Mouse (Mus musculus) left cerebral cortex, postnatal 4 days (tissue): ENCODE measurements around the gene Rasgef1a. TPM values are rescaled to one million over a fixed set of nuclear protein-coding genes. Genes with fewer than 3 reads are reported as not detected.

Source experiments
- DNase-seq: peaks from one replicate; pipeline ENCODE4 v3.0.0-alpha.2; 2022
- intact Hi-C: fragments of 180-260 bp; cut with DNase I; formaldehyde crosslinking; loops from one replicate; pipeline ENCODE4 v1.15.1; 2025
- total RNA-seq, 2 experiments: library from RNA; stranded (reverse); gene quantifications; 2 replicates each; pipeline ENCODE4 v1.2.3; 2021

Gene Rasgef1a
- total RNA-seq, 2 experiments from 2014 or later = 31.7 to 35.2 TPM

- intact Hi-C loops = no loop called here
- peak; percentile 38 for DNase-seq
These were observed 59.2 kb downstream of the Rasgef1a start for GRCm38 (mm10) chr6:118070321-118071012.

GRCm38 (mm10) chr6:118071013-118071350 lies 59.7 kb downstream of the Rasgef1a start:
- DNase-seq = no peak
- intact Hi-C loops = no loop called here

- intact Hi-C loops = no loop called here
These were observed 60.2 kb downstream of the Rasgef1a start for GRCm38 (mm10) chr6:118071416-118071815.

GRCm38 (mm10) chr6:118072176-118072575 lies 60.9 kb downstream of the Rasgef1a start:
- intact Hi-C loops = no loop called here
- peak; percentile 83 for DNase-seq

More at GRCm38 (mm10) chr6:118071416-118071815, 60.2 kb downstream of the Rasgef1a start:
- DNase-seq = peak; percentile 63

GRCm38 (mm10) chr6:118074151-118074550 lies 62.9 kb downstream of the Rasgef1a start:
- intact Hi-C loops = no loop called here
- no peak for DNase-seq

GRCm38 (mm10) chr6:118076256-118076655 lies 65.0 kb downstream of the Rasgef1a start:
- intact Hi-C loops = no loop called here
- DNase-seq = peak; percentile 55

- no peak for DNase-seq
- intact Hi-C loops = no loop called here
These were observed 65.5 kb downstream of the Rasgef1a start for GRCm38 (mm10) chr6:118076748-118077147.

- DNase-seq = no peak
- intact Hi-C loops = no loop called here
These were observed 66.2 kb downstream of the Rasgef1a start for GRCm38 (mm10) chr6:118077421-118077820.

- no peak for DNase-seq
- intact Hi-C loops = no loop called here
These were observed 67.5 kb downstream of the Rasgef1a start for GRCm38 (mm10) chr6:118078751-118079150.

- intact Hi-C loops = no loop called here
- no peak for DNase-seq
These were observed 68.1 kb downstream of the Rasgef1a start for GRCm38 (mm10) chr6:118079292-118079691.

- intact Hi-C loops = no loop called here
- no peak for DNase-seq
These were observed 68.7 kb downstream of the Rasgef1a start for GRCm38 (mm10) chr6:118079762-118080465.

- no peak for DNase-seq
- intact Hi-C loops = no loop called here
These were observed 69.5 kb downstream of the Rasgef1a start for GRCm38 (mm10) chr6:118080711-118081110.

- intact Hi-C loops = no loop called here
- DNase-seq = no peak
These were observed 71.1 kb downstream of the Rasgef1a start for GRCm38 (mm10) chr6:118082384-118082783.

GRCm38 (mm10) chr6:118083608-118084007 lies 72.4 kb downstream of the Rasgef1a start:
- DNase-seq = no peak
- intact Hi-C loops = no loop called here

GRCm38 (mm10) chr6:118084596-118084995 lies 73.4 kb downstream of the Rasgef1a start:
- intact Hi-C loops = no loop called here
- no peak for DNase-seq

- intact Hi-C loops = no loop called here
- no peak for DNase-seq
These were observed 76.7 kb downstream of the Rasgef1a start for GRCm38 (mm10) chr6:118087955-118088354.

GRCm38 (mm10) chr6:118088750-118089440 lies 77.7 kb downstream of the Rasgef1a start:
- intact Hi-C loops = no loop called here
- peak; percentile 32 for DNase-seq

GRCm38 (mm10) chr6:118090827-118091226 lies 79.6 kb downstream of the Rasgef1a start:
- intact Hi-C loops = loop anchor here (10.0 kb wide), 2 partner anchors 156 to 236 kb away; partner anchors contain the start of gene Fxyd4
- no peak for DNase-seq

GRCm38 (mm10) chr6:118097765-118098365 lies 86.6 kb downstream of the Rasgef1a start:
- intact Hi-C loops = loop anchor here (10.0 kb wide), 2 partner anchors 163 to 243 kb away; partner anchors contain the start of gene Fxyd4

GRCm38 (mm10) chr6:118099311-118099802 lies 88.1 kb downstream of the Rasgef1a start:
- intact Hi-C loops = loop anchor here (10.0 kb wide), 2 partner anchors 165 to 245 kb away; partner anchors contain the start of gene Fxyd4
- DNase-seq = peak; percentile 40

More at GRCm38 (mm10) chr6:118097765-118098365, 86.6 kb downstream of the Rasgef1a start:
- DNase-seq = no peak

GRCm38 (mm10) chr6:118111810-118112209 lies 100.6 kb downstream of the Rasgef1a start:
- intact Hi-C loops = no loop called here

More at GRCm38 (mm10) chr6:118111810-118112209, 100.6 kb downstream of the Rasgef1a start:
- no peak for DNase-seq
